Mouse (Mus musculus) intestine, embryonic 15.5 days (tissue): ENCODE results near the gene Elmod1. TPM values are rescaled to one million over a fixed set of nuclear protein-coding genes. Genes with fewer than 3 reads are reported as not detected.

Source experiments
- ATAC-seq: fragments of 200-750 bp; cut with Nextera tagmentation; 2 replicates; pipeline ENCODE4 v1.8.0; 2017; ENCODE audit warnings: moderate TSS enrichment, moderate library complexity
- H3K27ac ChIP-seq: fragments of 300-500 bp; sonication (generic); 2 replicates; pipeline ENCODE4 v1.5.1; 2015; ENCODE audit warnings: mild to moderate bottlenecking, inconsistent platforms
- H3K27me3 ChIP-seq: fragments of 300-500 bp; sonication (generic); replicated peaks from 2 replicates; pipeline ENCODE4 v1.6.1; 2015; ENCODE audit warnings: inconsistent platforms
- H3K36me3 ChIP-seq: fragments of 300-500 bp; sonication (generic); 2 replicates; pipeline ENCODE4 v1.6.1; 2015; ENCODE audit warnings: inconsistent platforms
- H3K4me1 ChIP-seq: fragments of 300-500 bp; sonication (generic); replicated peaks from 2 replicates; pipeline ENCODE4 v1.6.1; 2015; ENCODE audit warnings: inconsistent platforms
- H3K4me2 ChIP-seq: fragments of 300-500 bp; sonication (generic); replicated peaks from 2 replicates; pipeline ENCODE4 v1.6.1; 2015; ENCODE audit warnings: mild to moderate bottlenecking, inconsistent platforms
- H3K4me3 ChIP-seq: fragments of 300-500 bp; sonication (generic); replicated peaks from 2 replicates; pipeline ENCODE4 v1.5.1; 2015; ENCODE audit warnings: inconsistent platforms
- H3K9ac ChIP-seq: fragments of 300-500 bp; sonication (generic); 2 replicates; pipeline ENCODE4 v1.6.1; 2015; ENCODE audit warnings: inconsistent platforms
- H3K9me3 ChIP-seq: fragments of 300-500 bp; sonication (generic); 2 replicates; pipeline ENCODE4 v1.6.1; 2016; ENCODE audit warnings: inconsistent platforms
- WGBS: fragments of 180-500 bp; shearing (Covaris S2); methylation state at CpG from one replicate; pipeline ENCODE4 v1.1.7; 2015; 5-methylcytosine and 5-hydroxymethylcytosine counted together
- polyA plus RNA-seq: library from polyadenylated mRNA; unstranded; fragments of >200 nt; fragmentation: Nextera tagmentation; extraction: Ambion mirVana; gene quantifications from 2 replicates; pipeline ENCODE4 v1.2.1, GENCODE M21; 2015

Elmod1 gene
- polyA plus RNA-seq, 1 experiment from 2014 or later: 1.2 TPM

DNA sequence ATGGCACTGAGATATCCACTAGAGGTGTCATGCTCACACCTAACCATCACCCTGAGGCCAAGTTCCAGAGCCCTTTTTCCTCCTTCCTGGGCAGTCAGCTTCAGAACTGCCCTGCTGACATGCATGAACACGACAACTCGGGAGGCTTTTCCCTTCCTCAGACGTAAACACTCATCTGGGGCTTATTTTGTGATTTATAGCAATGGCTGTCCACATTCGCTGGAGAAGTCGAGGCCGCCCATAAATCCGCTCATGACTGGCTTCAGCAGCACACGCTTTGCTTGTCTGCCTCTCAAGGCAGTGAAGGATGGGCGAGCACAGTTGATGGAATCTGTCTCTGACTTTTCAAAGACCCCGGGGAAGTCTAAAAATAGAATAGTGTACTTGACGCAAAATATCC is 18.1 kb downstream of the Elmod1 start:
- ATAC-seq: no peak
- Histone ChIP-seq H3K4me2 (no peak overlapping the region), H3K27ac (no peak overlapping the region), H3K9ac (no peak overlapping the region), H3K4me1 (no peaks in the 10 kb centered on the region), H3K27me3 (no peaks in the 10 kb centered on the region), H3K4me3 (no peak overlapping the region), H3K9me3 (no peaks in the 10 kb centered on the region), H3K36me3 (no peaks in the 10 kb centered on the region)
- whole genome bisulfite sequencing: 52% methylated on average over 11 of the region's 11 CpGs

DNA sequence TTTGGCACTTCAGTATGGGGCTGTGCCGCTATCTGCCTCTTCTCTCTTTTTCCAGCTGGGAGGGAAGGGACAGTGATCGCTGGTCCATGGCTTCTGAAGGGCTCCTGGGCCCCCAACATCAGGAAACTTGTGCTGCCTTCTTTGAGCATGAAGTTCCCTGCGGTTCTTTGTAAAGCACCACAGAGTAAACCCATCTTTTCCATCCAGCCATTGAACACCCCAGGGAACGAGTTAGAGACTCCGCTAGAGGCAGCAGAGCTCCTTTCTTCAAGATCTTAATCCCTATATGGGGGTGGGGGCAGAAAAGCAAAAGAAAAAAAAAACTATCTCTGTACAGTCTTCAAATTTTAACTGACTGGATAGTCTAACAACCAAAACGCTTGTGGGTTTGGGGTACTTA is 20.2 kb downstream of the Elmod1 start:
- WGBS: 35% methylated on average over 6 of the region's 6 CpGs
- H3K4me1 ChIP-seq: no peaks in the 10 kb centered on the region
- no peak for ATAC-seq
- H3K4me3 ChIP-seq: no peak overlapping the region
- no peaks in the 10 kb centered on the region for H3K36me3 ChIP-seq
- H3K27ac ChIP-seq: no peak overlapping the region
- H3K9me3 ChIP-seq: no peaks in the 10 kb centered on the region
- H3K27me3 ChIP-seq: no peaks in the 10 kb centered on the region
- H3K9ac ChIP-seq: no peak overlapping the region
- H3K4me2 ChIP-seq: no peak overlapping the region

DNA sequence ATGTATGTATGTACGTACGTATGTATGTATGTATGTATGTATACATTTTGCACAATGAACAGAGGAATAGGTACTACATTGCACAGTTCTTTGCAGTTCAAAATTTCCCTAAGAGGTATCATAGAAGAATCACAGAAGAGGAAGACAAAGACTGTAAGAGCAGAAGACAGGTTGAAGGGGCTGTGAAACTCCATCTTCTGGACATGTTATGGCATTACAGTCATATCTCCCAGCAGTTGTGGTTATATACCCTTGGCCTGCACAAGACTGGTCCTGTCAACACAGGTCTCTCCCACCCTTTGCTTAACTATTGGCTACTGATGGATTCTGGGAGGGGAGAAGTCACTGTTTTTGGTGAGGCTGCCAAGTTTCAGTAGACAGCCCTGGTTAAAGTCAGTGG is 27.6 kb downstream of the Elmod1 start:
- no peak for ATAC-seq
- no peaks in the 10 kb centered on the region for H3K9me3 ChIP-seq
- no peak overlapping the region for H3K4me3 ChIP-seq
- no peaks in the 10 kb centered on the region for H3K36me3 ChIP-seq
- H3K9ac ChIP-seq: no peak overlapping the region
- WGBS: 90% methylated on average over 2 of the region's 2 CpGs
- H3K27ac ChIP-seq: no peak overlapping the region
- no peak overlapping the region for H3K4me2 ChIP-seq
- H3K27me3 ChIP-seq: no peaks in the 10 kb centered on the region
- H3K4me1 ChIP-seq: no peaks in the 10 kb centered on the region

DNA sequence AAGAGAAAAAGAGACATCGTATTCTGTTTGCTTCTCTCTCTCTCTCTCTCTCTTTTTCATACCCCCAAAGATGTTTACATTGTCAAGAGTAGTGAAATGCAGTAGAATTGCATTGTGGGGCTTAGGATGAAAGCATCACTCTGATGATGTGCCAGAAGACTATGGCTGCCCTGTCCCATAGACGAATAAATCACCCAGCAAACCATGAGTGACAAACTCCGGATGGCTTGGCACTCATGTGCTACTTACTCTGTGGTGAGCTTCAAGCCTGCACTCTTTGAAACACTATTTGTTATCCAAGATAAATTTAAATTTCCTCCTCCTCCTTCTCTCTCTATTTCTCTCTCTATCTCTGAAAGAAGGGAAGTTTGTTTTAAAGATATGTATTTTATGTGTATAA is 36.5 kb downstream of the Elmod1 start:
- WGBS: 80% methylated on average over 3 of the region's 3 CpGs
- no peak for ATAC-seq
- Histone ChIP-seq H3K9me3 (no peaks in the 10 kb centered on the region), H3K4me1 (no peaks in the 10 kb centered on the region), H3K4me3 (no peak overlapping the region), H3K27ac (no peak overlapping the region), H3K9ac (no peak overlapping the region), H3K27me3 (no peaks in the 10 kb centered on the region), H3K36me3 (no peaks in the 10 kb centered on the region), H3K4me2 (no peak overlapping the region)

DNA sequence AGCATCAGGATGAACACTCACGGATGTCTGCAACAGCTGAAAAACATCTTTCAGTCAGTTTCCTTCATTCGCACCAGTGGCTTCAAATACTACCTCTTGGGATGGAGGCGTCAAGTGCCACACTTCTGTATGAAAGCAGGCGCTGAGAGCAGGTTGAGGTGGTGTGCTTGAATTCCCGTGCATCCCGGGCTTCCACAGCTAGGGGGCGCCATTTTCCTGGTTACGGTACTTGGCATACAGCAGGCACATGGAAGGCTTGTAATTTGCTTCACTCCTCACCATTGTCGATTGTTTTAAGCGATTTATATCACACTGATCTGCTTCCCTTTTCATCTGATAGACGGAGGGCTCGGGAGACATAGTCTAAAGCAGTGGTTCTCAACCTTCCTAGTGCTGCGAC is 40.9 kb downstream of the Elmod1 start:
- no peak overlapping the region for H3K9ac ChIP-seq
- no peak overlapping the region for H3K27ac ChIP-seq
- H3K36me3 ChIP-seq: no peaks in the 10 kb centered on the region
- no peak overlapping the region for H3K4me2 ChIP-seq
- no peaks in the 10 kb centered on the region for H3K4me1 ChIP-seq
- no peaks in the 10 kb centered on the region for H3K9me3 ChIP-seq
- no peak overlapping the region for H3K4me3 ChIP-seq
- ATAC-seq: no peak
- H3K27me3 ChIP-seq: no peaks in the 10 kb centered on the region
- WGBS: 65% methylated on average over 13 of the region's 13 CpGs

DNA sequence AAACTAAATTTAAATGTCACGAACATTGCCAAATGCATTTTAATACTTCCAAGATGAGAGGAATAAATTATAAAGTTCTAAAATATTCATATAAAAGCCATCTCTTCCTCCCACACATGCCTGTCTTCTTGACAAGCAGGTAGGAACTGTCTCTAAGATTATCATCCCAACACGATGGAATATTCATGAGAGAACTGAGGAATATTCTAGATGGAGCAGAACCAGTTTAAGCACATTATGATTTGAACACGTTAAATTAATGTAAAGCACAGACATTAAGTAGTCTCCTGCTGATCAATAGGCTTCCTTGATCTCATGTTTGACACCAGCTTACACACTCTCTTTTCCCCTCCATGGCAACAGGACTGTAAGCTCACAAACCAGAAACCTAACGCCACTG is 41.7 kb downstream of the Elmod1 start:
- Histone ChIP-seq H3K4me3 (no peak overlapping the region), H3K4me1 (no peaks in the 10 kb centered on the region), H3K36me3 (no peaks in the 10 kb centered on the region), H3K27me3 (no peaks in the 10 kb centered on the region), H3K9ac (no peak overlapping the region), H3K9me3 (no peaks in the 10 kb centered on the region), H3K27ac (no peak overlapping the region), H3K4me2 (no peak overlapping the region)
- no peak for ATAC-seq
- WGBS: 78% methylated on average over 4 of the region's 4 CpGs

DNA sequence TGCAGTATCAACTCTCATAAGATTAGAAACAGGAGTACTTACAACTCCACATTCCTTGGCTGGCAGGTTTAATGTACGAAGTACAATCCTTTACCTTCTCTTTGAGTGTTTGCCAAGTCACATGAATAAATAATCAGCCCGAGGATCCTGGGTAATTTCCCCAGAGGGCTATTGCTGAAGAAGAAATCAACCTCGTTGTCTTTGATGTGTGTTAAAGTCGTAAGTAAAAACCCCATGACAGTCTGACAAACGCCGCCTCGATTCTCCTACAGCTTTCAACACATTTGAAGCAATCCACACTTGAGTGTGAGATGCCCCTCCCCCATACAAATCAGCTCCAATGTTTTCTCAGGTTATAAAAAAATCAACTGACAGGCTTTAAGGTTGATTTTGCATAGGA is 44.2 kb downstream of the Elmod1 start:
- H3K9ac ChIP-seq: no peak overlapping the region
- H3K4me2 ChIP-seq: no peak overlapping the region
- no peaks in the 10 kb centered on the region for H3K27me3 ChIP-seq
- H3K4me1 ChIP-seq: no peaks in the 10 kb centered on the region
- H3K36me3 ChIP-seq: no peaks in the 10 kb centered on the region
- no peak overlapping the region for H3K4me3 ChIP-seq
- no peaks in the 10 kb centered on the region for H3K9me3 ChIP-seq
- H3K27ac ChIP-seq: no peak overlapping the region
- WGBS: 25% methylated on average over 7 of the region's 7 CpGs
- no peak for ATAC-seq

DNA sequence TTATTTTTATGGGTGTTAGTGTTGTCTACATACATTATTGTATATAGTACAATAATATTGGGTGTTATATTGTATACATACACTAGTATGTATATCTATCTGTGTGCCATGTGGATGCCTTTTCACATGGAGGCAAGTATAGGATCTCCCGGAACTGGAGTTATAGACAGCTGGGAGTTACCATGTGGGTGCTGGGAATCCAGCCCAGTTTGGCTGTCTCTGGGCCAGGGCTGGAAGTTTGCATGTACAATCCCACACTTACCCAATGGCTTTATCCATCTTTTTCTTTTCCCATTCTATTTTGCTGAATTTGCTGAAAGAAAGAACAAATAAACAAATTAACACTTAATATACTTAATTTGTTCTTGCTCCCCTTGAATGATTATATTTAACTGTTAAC is 54.0 kb downstream of the Elmod1 start:
- no peak overlapping the region for H3K4me2 ChIP-seq
- no peak overlapping the region for H3K27ac ChIP-seq
- no peaks in the 10 kb centered on the region for H3K4me1 ChIP-seq
- H3K9ac ChIP-seq: no peak overlapping the region
- ATAC-seq: no peak
- H3K4me3 ChIP-seq: no peak overlapping the region
- no peaks in the 10 kb centered on the region for H3K36me3 ChIP-seq
- H3K27me3 ChIP-seq: no peaks in the 10 kb centered on the region
- 98% methylated on average over 1 of the region's 1 CpGs for WGBS
- no peaks in the 10 kb centered on the region for H3K9me3 ChIP-seq

DNA sequence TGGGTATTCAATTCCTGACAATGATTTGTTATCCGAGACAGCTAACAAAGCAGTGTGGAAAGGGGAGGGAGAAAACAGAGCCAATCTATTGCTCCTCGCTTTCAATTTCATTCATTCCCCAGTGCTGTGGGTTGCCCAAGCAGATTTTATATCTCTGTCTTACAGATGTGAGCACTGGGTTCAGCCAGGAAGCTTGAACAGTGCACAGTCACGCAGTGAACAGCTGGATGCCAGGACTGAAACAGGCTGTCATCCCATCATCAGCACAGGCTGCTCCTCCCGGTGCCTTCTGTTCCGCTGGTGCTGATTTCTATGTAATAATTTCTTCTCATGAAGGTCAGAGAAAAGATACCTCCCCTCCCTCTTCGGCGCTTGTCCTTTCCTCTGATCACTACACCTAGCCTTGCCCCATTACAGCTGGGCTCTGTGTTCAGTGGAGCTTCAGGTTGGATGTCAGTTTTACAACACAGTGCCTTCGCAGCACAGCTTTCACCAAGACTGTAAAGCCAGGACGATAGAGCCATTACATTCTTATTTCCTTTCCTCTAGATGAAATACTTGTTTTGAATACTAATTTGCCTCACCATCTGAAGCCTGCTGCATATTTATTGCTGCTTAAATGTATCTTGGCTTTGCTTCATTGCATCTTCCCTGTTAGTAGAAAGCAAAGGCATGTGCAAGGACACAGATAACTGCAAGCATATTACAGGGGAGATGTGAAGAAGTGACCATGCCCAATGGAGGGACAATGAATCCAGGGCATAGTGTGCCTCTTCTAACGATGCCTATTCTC is 59.0 kb downstream of the Elmod1 start:
- Histone ChIP-seq H3K9ac (no peak overlapping the region), H3K4me1 (no peaks in the 10 kb centered on the region), H3K4me3 (no peak overlapping the region), H3K36me3 (no peaks in the 10 kb centered on the region), H3K4me2 (no peak overlapping the region), H3K27ac (no peak overlapping the region), H3K9me3 (no peaks in the 10 kb centered on the region), H3K27me3 (no peaks in the 10 kb centered on the region)
- ATAC-seq: no peak
- whole genome bisulfite sequencing: 73% methylated on average over 10 of the region's 10 CpGs

DNA sequence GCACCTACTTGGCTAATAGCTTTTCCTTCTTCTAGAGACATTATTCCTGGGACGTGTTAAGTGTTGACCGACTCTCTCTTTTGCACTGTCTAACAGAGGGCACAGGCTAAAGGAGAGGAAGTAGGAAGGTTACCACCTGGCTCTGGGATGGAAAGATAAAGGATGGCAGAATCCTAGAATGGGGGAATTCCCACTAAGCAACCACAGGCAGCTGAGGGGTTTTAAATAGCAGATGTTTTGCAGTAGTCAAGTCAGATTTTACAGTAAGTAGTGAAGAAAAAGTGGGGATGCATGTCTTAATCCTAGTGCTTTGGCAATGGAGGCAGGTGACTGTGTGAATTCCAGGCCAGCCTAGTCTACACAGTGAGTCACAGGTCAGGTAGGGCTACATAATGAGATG is 64.3 kb downstream of the Elmod1 start:
- no peak for ATAC-seq
- 75% methylated on average over 2 of the region's 2 CpGs for WGBS
- Histone ChIP-seq H3K36me3 (no peaks in the 10 kb centered on the region), H3K4me3 (no peak overlapping the region), H3K9me3 (no peaks in the 10 kb centered on the region), H3K27ac (no peak overlapping the region), H3K4me2 (no peak overlapping the region), H3K9ac (no peak overlapping the region), H3K4me1 (no peaks in the 10 kb centered on the region), H3K27me3 (no peaks in the 10 kb centered on the region)

DNA sequence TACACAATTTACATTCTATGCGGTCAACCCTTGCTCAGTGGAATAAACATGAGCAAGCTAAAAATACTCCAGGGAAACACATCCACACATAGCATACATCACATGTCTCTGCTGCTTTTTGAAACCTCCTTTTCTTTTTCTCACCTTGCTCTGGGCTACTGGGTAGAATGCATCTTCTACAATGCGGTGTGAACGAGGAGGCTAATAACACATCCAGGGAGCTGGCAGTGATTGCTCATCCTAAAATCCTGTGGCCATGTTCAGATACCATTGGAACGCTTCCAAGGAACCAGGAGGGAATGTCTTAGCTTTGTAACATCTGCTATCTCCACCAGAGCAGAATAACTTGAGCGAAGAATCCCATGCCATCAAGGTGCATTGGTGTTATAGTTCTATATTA is 64.8 kb downstream of the Elmod1 start:
- no peak overlapping the region for H3K9ac ChIP-seq
- H3K27me3 ChIP-seq: no peaks in the 10 kb centered on the region
- 67% methylated on average over 5 of the region's 5 CpGs for whole genome bisulfite sequencing
- H3K36me3 ChIP-seq: no peaks in the 10 kb centered on the region
- no peak overlapping the region for H3K27ac ChIP-seq
- no peak overlapping the region for H3K4me2 ChIP-seq
- H3K9me3 ChIP-seq: no peaks in the 10 kb centered on the region
- H3K4me3 ChIP-seq: no peak overlapping the region
- no peaks in the 10 kb centered on the region for H3K4me1 ChIP-seq
- ATAC-seq: no peak

DNA sequence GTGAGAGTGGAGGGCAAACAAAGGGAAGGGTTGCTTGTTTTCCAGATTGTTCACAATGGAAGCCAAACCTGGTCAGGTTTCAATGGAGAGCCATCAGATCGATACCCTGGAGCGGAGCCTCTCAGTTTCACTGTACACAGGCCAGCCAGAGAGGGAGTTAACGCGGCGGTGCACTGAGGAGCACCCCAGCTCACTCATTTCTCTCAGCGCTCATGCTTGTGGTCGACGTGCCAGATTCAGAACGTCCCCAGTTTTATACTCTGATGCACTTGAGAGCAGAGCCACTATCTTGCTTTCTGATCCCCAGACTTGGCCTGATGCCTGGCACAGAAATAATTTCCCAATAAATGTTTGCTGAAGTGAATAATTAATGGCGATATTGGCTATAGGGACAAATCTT is 68.3 kb downstream of the Elmod1 start:
- no peak overlapping the region for H3K9ac ChIP-seq
- H3K27ac ChIP-seq: no peak overlapping the region
- H3K4me1 ChIP-seq: no peaks in the 10 kb centered on the region
- WGBS: 80% methylated on average over 10 of the region's 10 CpGs
- no peak overlapping the region for H3K4me2 ChIP-seq
- no peaks in the 10 kb centered on the region for H3K36me3 ChIP-seq
- H3K27me3 ChIP-seq: no peaks in the 10 kb centered on the region
- no peak overlapping the region for H3K4me3 ChIP-seq
- ATAC-seq: no peak
- H3K9me3 ChIP-seq: no peaks in the 10 kb centered on the region

DNA sequence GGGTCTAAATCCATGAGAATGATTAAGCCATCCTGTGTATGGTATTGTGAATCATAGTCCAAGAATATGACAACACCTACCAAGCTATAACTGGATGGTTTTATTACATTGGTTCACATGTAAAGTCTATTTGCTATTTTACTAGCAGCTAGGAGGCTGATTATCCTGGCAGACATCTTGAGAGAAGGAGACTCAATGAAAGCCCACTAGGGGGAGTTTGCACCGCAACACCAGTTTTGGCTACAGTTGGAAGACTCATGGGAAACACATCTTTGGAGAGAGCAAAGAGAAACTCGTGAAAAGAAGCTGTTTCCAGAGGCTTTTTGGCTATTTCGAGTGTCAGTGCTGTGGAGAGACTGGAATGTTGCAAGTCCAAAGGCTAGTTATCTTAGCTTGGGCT is 69.7 kb downstream of the Elmod1 start:
- 48% methylated on average over 3 of the region's 3 CpGs for WGBS

More for the DNA sequence above, 69.7 kb downstream of the Elmod1 start:
- no peak overlapping the region for H3K4me2 ChIP-seq
- H3K9me3 ChIP-seq: no peaks in the 10 kb centered on the region
- H3K4me3 ChIP-seq: no peak overlapping the region
- ATAC-seq: no peak
- no peaks in the 10 kb centered on the region for H3K36me3 ChIP-seq
- no peaks in the 10 kb centered on the region for H3K27me3 ChIP-seq
- no peaks in the 10 kb centered on the region for H3K4me1 ChIP-seq
- H3K9ac ChIP-seq: no peak overlapping the region
- no peak overlapping the region for H3K27ac ChIP-seq
